Mouse (Mus musculus): ENCODE data around the gene Kcnh2.

The Kcnh2 gene

GRCm38 (mm10) chr5:24320467-24320813, 31.0 kb downstream of the Kcnh2 start:
- peak in 1 of 2 experiments; percentile 28 for DNase-seq (ENCODE audit: low spot score in 2 of 2)

- no peak for DNase-seq (ENCODE audit: low spot score in 2 of 2)
Measured at GRCm38 (mm10) chr5:24319776-24320466, 31.5 kb downstream of the Kcnh2 start.

GRCm38 (mm10) chr5:24309223-24309622, 42.2 kb downstream of the Kcnh2 start:
- no peak for DNase-seq (ENCODE audit: low spot score in 2 of 2)

- no peak for DNase-seq (ENCODE audit: low spot score in 2 of 2)
Measured at GRCm38 (mm10) chr5:24308621-24309020, 42.8 kb downstream of the Kcnh2 start.

GRCm38 (mm10) chr5:24307118-24307777, 44.2 kb downstream of the Kcnh2 start:
- no peak for DNase-seq (ENCODE audit: low spot score in 2 of 2)

- no peak for DNase-seq (ENCODE audit: low spot score in 2 of 2)
Measured at GRCm38 (mm10) chr5:24303199-24303598, 48.2 kb downstream of the Kcnh2 start.

GRCm38 (mm10) chr5:24299845-24300589, 51.4 kb downstream of the Kcnh2 start:
- DNase-seq (ENCODE audit: low spot score in 2 of 2): no peak

GRCm38 (mm10) chr5:24291954-24292353, 59.5 kb downstream of the Kcnh2 start:
- no peak for DNase-seq (ENCODE audit: low spot score in 2 of 2)

GRCm38 (mm10) chr5:24286221-24286970, 65.0 kb downstream of the Kcnh2 start:
- no peak for DNase-seq (ENCODE audit: low spot score in 2 of 2)

- DNase-seq (ENCODE audit: low spot score in 2 of 2): no peak
Measured at GRCm38 (mm10) chr5:24284145-24284544, 67.3 kb downstream of the Kcnh2 start.

GRCm38 (mm10) chr5:24283181-24283580, 68.2 kb downstream of the Kcnh2 start:
- no peak for DNase-seq (ENCODE audit: low spot score in 2 of 2)

- no peak for DNase-seq (ENCODE audit: low spot score in 2 of 2)
Measured at GRCm38 (mm10) chr5:24280523-24280922, 70.9 kb downstream of the Kcnh2 start.

GRCm38 (mm10) chr5:24279527-24279926, 71.9 kb downstream of the Kcnh2 start:
- no peak for DNase-seq (ENCODE audit: low spot score in 2 of 2)

GRCm38 (mm10) chr5:24278206-24278605, 73.2 kb downstream of the Kcnh2 start:
- no peak for DNase-seq (ENCODE audit: low spot score in 2 of 2)

- DNase-seq (ENCODE audit: low spot score in 2 of 2): no peak
Measured at GRCm38 (mm10) chr5:24273683-24274621, 77.5 kb downstream of the Kcnh2 start.

- no peak for DNase-seq (ENCODE audit: low spot score in 2 of 2)
Measured at GRCm38 (mm10) chr5:24270941-24271340, 80.5 kb downstream of the Kcnh2 start.

All from right cerebral cortex, adult 2 months (tissue).